Mouse (Mus musculus): ENCODE measurements at regions not wholly inside any gene's neighbourhood (a gene's known extent, or its start where the extent isn't known, plus 50 kb on each side); places are given as distances from the start of the nearest gene placed in this dataset.

GRCm38 (mm10) chr16:30735969-30736368, 136.4 kb downstream of the Fam43a start:
- 96% methylated on average over 6 of the region's 7 CpGs for WGBS (ENCODE audit: missing documents)
- no peak overlapping the region for H3K27ac ChIP-seq
- H3K36me3 ChIP-seq (ENCODE audit: inconsistent target), result no peaks in the 10 kb centered on the region
- no peaks in the 10 kb centered on the region for H3K79me2 ChIP-seq (ENCODE audit: inconsistent target)
- H3K4me3 ChIP-seq (ENCODE audit: inconsistent target), result no peak overlapping the region

GRCm38 (mm10) chr16:30736662-30737326, 137.3 kb downstream of the Fam43a start:
- H3K27ac ChIP-seq, result peak overlapping the region; percentile 22
- H3K79me2 ChIP-seq (ENCODE audit: inconsistent target), result no peaks in the 10 kb centered on the region
- WGBS (ENCODE audit: missing documents), result 64% methylated on average over 17 of the region's 17 CpGs
- H3K36me3 ChIP-seq (ENCODE audit: inconsistent target), result no peaks in the 10 kb centered on the region
- no peak overlapping the region for H3K4me3 ChIP-seq (ENCODE audit: inconsistent target)

- Histone ChIP-seq H3K27ac (peak overlapping the region; percentile 22; the same call in 1 of the 2 replicates), H3K36me3 (ENCODE audit: inconsistent target) (no peaks in the 10 kb centered on the region)
- 94% methylated on average over 8 of the region's 8 CpGs for WGBS (ENCODE audit: missing documents)
These were observed 138.0 kb downstream of the Fam43a start for GRCm38 (mm10) chr16:30737524-30737923.

GRCm38 (mm10) chr16:30739651-30740050, 140.1 kb downstream of the Fam43a start:
- Histone ChIP-seq H3K4me3 (ENCODE audit: inconsistent target) (no peak overlapping the region), H3K27ac (no peak overlapping the region), H3K36me3 (ENCODE audit: inconsistent target) (no peaks in the 10 kb centered on the region), H3K79me2 (ENCODE audit: inconsistent target) (no peaks in the 10 kb centered on the region)
- WGBS (ENCODE audit: missing documents), result 91% methylated on average over 7 of the region's 7 CpGs

More at GRCm38 (mm10) chr16:30737524-30737923, 138.0 kb downstream of the Fam43a start:
- Histone ChIP-seq H3K4me3 (ENCODE audit: inconsistent target) (no peak overlapping the region), H3K79me2 (ENCODE audit: inconsistent target) (no peaks in the 10 kb centered on the region)

GRCm38 (mm10) chr16:30741192-30741591, 141.7 kb downstream of the Fam43a start:
- no peak overlapping the region for H3K4me3 ChIP-seq (ENCODE audit: inconsistent target)
- H3K27ac ChIP-seq, result no peak overlapping the region
- 91% methylated on average over 1 of the region's 1 CpGs for WGBS (ENCODE audit: missing documents)
- no peaks in the 10 kb centered on the region for H3K79me2 ChIP-seq (ENCODE audit: inconsistent target)
- H3K36me3 ChIP-seq (ENCODE audit: inconsistent target), result no peaks in the 10 kb centered on the region

- WGBS (ENCODE audit: missing documents), result 71% methylated on average over 6 of the region's 6 CpGs
- Histone ChIP-seq H3K79me2 (ENCODE audit: inconsistent target) (no peaks in the 10 kb centered on the region), H3K27ac (no peak overlapping the region), H3K36me3 (ENCODE audit: inconsistent target) (no peaks in the 10 kb centered on the region), H3K4me3 (ENCODE audit: inconsistent target) (no peak overlapping the region)
These were observed 143.0 kb downstream of the Fam43a start for GRCm38 (mm10) chr16:30742474-30742873.

GRCm38 (mm10) chr16:30743566-30743965, 144.0 kb downstream of the Fam43a start:
- no peaks in the 10 kb centered on the region for H3K79me2 ChIP-seq (ENCODE audit: inconsistent target)
- no peak overlapping the region for H3K4me3 ChIP-seq (ENCODE audit: inconsistent target)
- H3K36me3 ChIP-seq (ENCODE audit: inconsistent target), result no peaks in the 10 kb centered on the region
- 98% methylated on average over 4 of the region's 4 CpGs for WGBS (ENCODE audit: missing documents)
- H3K27ac ChIP-seq, result no peak overlapping the region

- 74% methylated on average over 7 of the region's 7 CpGs for WGBS (ENCODE audit: missing documents)
These were observed 144.7 kb downstream of the Fam43a start for GRCm38 (mm10) chr16:30744237-30744636.

GRCm38 (mm10) chr16:30745598-30746181, 146.2 kb downstream of the Fam43a start:
- H3K79me2 ChIP-seq (ENCODE audit: inconsistent target), result no peaks in the 10 kb centered on the region
- no peak overlapping the region for H3K4me3 ChIP-seq (ENCODE audit: inconsistent target)
- no peak overlapping the region for H3K27ac ChIP-seq
- no peaks in the 10 kb centered on the region for H3K36me3 ChIP-seq (ENCODE audit: inconsistent target)
- 90% methylated on average over 11 of the region's 11 CpGs for WGBS (ENCODE audit: missing documents)

More at GRCm38 (mm10) chr16:30744237-30744636, 144.7 kb downstream of the Fam43a start:
- Histone ChIP-seq H3K4me3 (ENCODE audit: inconsistent target) (no peak overlapping the region), H3K79me2 (ENCODE audit: inconsistent target) (no peaks in the 10 kb centered on the region), H3K27ac (no peak overlapping the region), H3K36me3 (ENCODE audit: inconsistent target) (no peaks in the 10 kb centered on the region)

GRCm38 (mm10) chr16:30746211-30746610, 146.7 kb downstream of the Fam43a start:
- WGBS (ENCODE audit: missing documents), result 90% methylated on average over 8 of the region's 8 CpGs
- Histone ChIP-seq H3K79me2 (ENCODE audit: inconsistent target) (no peaks in the 10 kb centered on the region), H3K36me3 (ENCODE audit: inconsistent target) (no peaks in the 10 kb centered on the region), H3K4me3 (ENCODE audit: inconsistent target) (no peak overlapping the region), H3K27ac (no peak overlapping the region)

GRCm38 (mm10) chr16:30749841-30750240, 150.3 kb downstream of the Fam43a start:
- H3K4me3 ChIP-seq (ENCODE audit: inconsistent target), result no peak overlapping the region
- 81% methylated on average over 3 of the region's 3 CpGs for WGBS (ENCODE audit: missing documents)
- no peak overlapping the region for H3K27ac ChIP-seq
- H3K79me2 ChIP-seq (ENCODE audit: inconsistent target), result no peaks in the 10 kb centered on the region
- no peaks in the 10 kb centered on the region for H3K36me3 ChIP-seq (ENCODE audit: inconsistent target)

- Histone ChIP-seq H3K36me3 (ENCODE audit: inconsistent target) (no peaks in the 10 kb centered on the region), H3K4me3 (ENCODE audit: inconsistent target) (no peak overlapping the region), H3K27ac (no peak overlapping the region), H3K79me2 (ENCODE audit: inconsistent target) (no peaks in the 10 kb centered on the region)
- WGBS (ENCODE audit: missing documents), result 95% methylated on average over 2 of the region's 2 CpGs
These were observed 156.2 kb downstream of the Fam43a start for GRCm38 (mm10) chr16:30755771-30756170.

- Histone ChIP-seq H3K36me3 (ENCODE audit: inconsistent target) (no peaks in the 10 kb centered on the region), H3K4me3 (ENCODE audit: inconsistent target) (no peak overlapping the region), H3K79me2 (ENCODE audit: inconsistent target) (no peaks in the 10 kb centered on the region), H3K27ac (no peak overlapping the region)
- 69% methylated on average over 5 of the region's 5 CpGs for WGBS (ENCODE audit: missing documents)
These were observed 157.2 kb downstream of the Fam43a start for GRCm38 (mm10) chr16:30756678-30757077.

GRCm38 (mm10) chr16:30757556-30757955, 158.0 kb downstream of the Fam43a start:
- Histone ChIP-seq H3K79me2 (ENCODE audit: inconsistent target) (no peaks in the 10 kb centered on the region), H3K36me3 (ENCODE audit: inconsistent target) (no peaks in the 10 kb centered on the region), H3K4me3 (ENCODE audit: inconsistent target) (no peak overlapping the region), H3K27ac (no peak overlapping the region)
- WGBS (ENCODE audit: missing documents), result 91% methylated on average over 3 of the region's 3 CpGs

- WGBS (ENCODE audit: missing documents), result 90% methylated on average over 6 of the region's 6 CpGs
- Histone ChIP-seq H3K36me3 (ENCODE audit: inconsistent target) (no peaks in the 10 kb centered on the region), H3K79me2 (ENCODE audit: inconsistent target) (no peaks in the 10 kb centered on the region), H3K27ac (no peak overlapping the region), H3K4me3 (ENCODE audit: inconsistent target) (no peak overlapping the region)
These were observed 158.5 kb downstream of the Fam43a start for GRCm38 (mm10) chr16:30758041-30758440.

Measured in macrophage (primary cell).